In genomic region chr3:79286031-79286375, GRCm38 (mm10) we compare ENCODE assay signal across 8 mouse cellular contexts. TPM values are rescaled to one million over a fixed set of nuclear protein-coding genes. Genes with fewer than 3 reads are reported as not detected.
DNase-seq lines count a peak whose midpoint lies in the region; ATAC-seq and TF ChIP-seq lines count a peak whose summit lies in the region.

No protein-coding gene starts in this region.

- TF ChIP-seq CTCF in small intestine, adult 2 months (IDR thresholded peaks at IDR 0.05; ENCODE audit: extremely low read depth, insufficient read length, insufficient replicate concordance, low read depth, low read length) = no peak

- H3K9ac ChIP-seq in limb, embryonic 15.5 days = peak overlapping the region; percentile 90

- H3K4me3 ChIP-seq in limb, embryonic 15.5 days = peak overlapping the region; percentile 91
- H3K4me3 ChIP-seq in small intestine, adult 2 months (ENCODE audit: low read depth, low read length) = peak overlapping the region; percentile 98

- DNase-seq in cerebellum, postnatal 10 days = no peak
- peak; percentile 10 for DNase-seq in ovary, adult 18-20 months (ENCODE audit: low spot score)
- no peak for DNase-seq in ovary, postnatal 14 days (ENCODE audit: low spot score)
- peak; percentile 34 for DNase-seq in forelimb bud, embryonic 11.5 days (ENCODE audit: low read depth, low spot score)
- no peak for DNase-seq in frontal cortex, postnatal 10 days (ENCODE audit: low spot score in 2 of 2)

- no peak for TF ChIP-seq POLR2A in small intestine, adult 2 months (IDR thresholded peaks at IDR 0.05; ENCODE audit: low read depth, low read length)

- H3K27me3 ChIP-seq in limb, embryonic 15.5 days = peaks cover 3% of the 10 kb centered on the region; the same call in 1 of the 2 replicates
- H3K27me3 ChIP-seq in small intestine, adult 2 months (ENCODE audit: control insufficient read depth, insufficient read depth, low read length) = no peaks in the 10 kb centered on the region

- under 1% methylated on average over 10 of the region's 10 CpGs for WGBS in limb, embryonic 15.5 days
- under 1% methylated on average over 10 of the region's 10 CpGs for WGBS in small intestine, adult 2 months

- ATAC-seq in cerebellum, adult (ENCODE audit: insufficient number of reproducible peaks, low FRiP score, low TSS enrichment) = 0 out of 2 replicates have a peak, but pooled peaks have one; percentile 1
- ATAC-seq in limb, embryonic 15.5 days (ENCODE audit: insufficient number of reproducible peaks, low FRiP score, low TSS enrichment, low read depth) = 0 out of 2 replicates have a peak, but pooled peaks have one; percentile 2

- peaks cover 22% of the 10 kb centered on the region for H3K4me1 ChIP-seq in limb, embryonic 15.5 days
- peaks cover 12% of the 10 kb centered on the region; the same call in 1 of the 2 replicates for H3K4me1 ChIP-seq in small intestine, adult 2 months (ENCODE audit: control insufficient read depth, insufficient read depth, insufficient read length, low read length)

- no peaks in the 10 kb centered on the region for H3K9me3 ChIP-seq in limb, embryonic 15.5 days

- H3K36me3 ChIP-seq in limb, embryonic 15.5 days = no peaks in the 10 kb centered on the region
- no peaks in the 10 kb centered on the region for H3K36me3 ChIP-seq in small intestine, adult 2 months (ENCODE audit: control insufficient read depth, insufficient read depth, low read length)

- H3K27ac ChIP-seq in limb, embryonic 15.5 days = peak overlapping the region; percentile 98
- peak overlapping the region; percentile 88 for H3K27ac ChIP-seq in small intestine, adult 2 months (ENCODE audit: insufficient read depth, low read depth, low read length)

- peak overlapping the region; percentile 77 for H3K4me2 ChIP-seq in limb, embryonic 15.5 days

RNA-seq across cellular contexts. Expression of gene Rapgef2, which starts 0.3 kb away (rescaled TPM):
- polyA plus RNA-seq in limb, embryonic 15.5 days (2015; fragmentation: Nextera tagmentation; extraction: Ambion mirVana) = 5.2 and 6.2 TPM in 2 replicates
- polyA plus RNA-seq in small intestine, adult 2 months (2012; rRNA removed) = 3.5 and 8.5 TPM in 2 replicates

RNA-seq across cellular contexts. Expression of gene Gm17359, which starts 50.5 kb away (rescaled TPM):
- not detected in 2 replicates for polyA plus RNA-seq in limb, embryonic 15.5 days (2015; fragmentation: Nextera tagmentation; extraction: Ambion mirVana)
- not detected in 2 replicates for polyA plus RNA-seq in small intestine, adult 2 months (2012; rRNA removed)

Comparison
In these comparisons a context has a peak if more than half of its experiments do, and no peak if none do; other contexts are left out.
1. DNase-seq: peak in ovary, adult 18-20 months (single experiment) and forelimb bud, embryonic 11.5 days (single experiment); none in cerebellum, postnatal 10 days (0 of 2), ovary, postnatal 14 days (single experiment) and frontal cortex, postnatal 10 days (0 of 2).